Mouse (Mus musculus) testis, postnatal 10 days (tissue): Measurements from ENCODE around the gene Usp6nl.
A peak's percentile ranks its signal among the peaks of the same experiment; 100 is the strongest.

Experiments used
- DNase-seq: peaks from one replicate; pipeline ENCODE4 v3.0.0; 2021; ENCODE audit warnings: low spot score

Usp6nl gene

DNA sequence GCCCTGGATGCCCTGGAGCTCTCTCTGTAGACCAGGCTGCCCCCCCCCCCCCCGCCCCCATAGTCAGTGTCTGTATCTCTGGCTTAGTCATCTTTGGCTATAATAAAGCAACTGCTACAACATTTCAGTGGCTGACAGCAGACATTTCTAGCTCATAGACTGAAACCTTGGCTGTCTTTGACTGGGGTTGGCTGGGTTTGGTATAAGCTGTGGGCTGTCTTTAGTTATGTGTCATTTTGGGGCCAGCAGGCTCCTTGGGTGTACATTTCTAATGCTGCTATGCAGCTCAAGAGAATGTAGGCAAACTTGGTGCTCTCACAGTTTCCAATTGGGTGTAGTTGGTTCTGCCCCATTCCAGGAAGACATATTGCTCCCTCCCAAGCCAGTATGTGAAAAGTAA, 11.1 kb downstream of the Usp6nl start:
- DNase-seq = no peak

GRCm38 (mm10) chr2:6334011-6334410, 11.5 kb downstream of the Usp6nl start:
- DNase-seq = no peak

DNA sequence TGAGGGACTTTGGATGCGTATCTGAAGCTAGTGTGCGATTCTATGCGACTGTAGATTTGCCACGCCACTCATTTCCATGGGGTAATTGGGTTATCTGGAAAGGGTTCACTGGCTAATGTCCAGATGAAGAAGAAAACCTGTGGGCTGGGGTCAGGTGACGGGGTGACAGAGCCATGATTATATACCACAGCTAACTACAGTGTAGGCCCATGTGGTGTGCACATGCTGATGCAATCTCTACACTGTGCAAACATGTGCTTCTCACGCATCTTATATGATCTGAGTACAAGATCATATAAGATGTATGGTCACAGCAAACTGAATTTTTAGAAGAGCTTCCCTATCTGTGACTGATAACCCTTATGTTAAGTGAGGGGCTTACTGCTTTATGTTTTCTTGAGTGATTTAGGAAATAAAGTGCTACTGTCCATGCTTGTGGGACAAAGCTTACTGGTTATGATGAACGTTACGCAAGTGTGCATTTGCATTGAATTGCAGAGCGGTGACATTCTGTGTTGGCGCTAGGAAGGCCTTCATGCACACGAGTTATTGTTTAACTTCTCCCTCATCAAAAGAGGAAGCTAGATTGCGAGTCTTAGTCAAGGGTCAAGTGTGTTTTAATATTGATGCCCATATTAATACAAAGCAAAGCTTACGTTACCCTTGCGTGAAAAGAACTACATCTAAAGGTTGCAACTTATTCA, 12.7 kb downstream of the Usp6nl start:
- no peak for DNase-seq

DNA sequence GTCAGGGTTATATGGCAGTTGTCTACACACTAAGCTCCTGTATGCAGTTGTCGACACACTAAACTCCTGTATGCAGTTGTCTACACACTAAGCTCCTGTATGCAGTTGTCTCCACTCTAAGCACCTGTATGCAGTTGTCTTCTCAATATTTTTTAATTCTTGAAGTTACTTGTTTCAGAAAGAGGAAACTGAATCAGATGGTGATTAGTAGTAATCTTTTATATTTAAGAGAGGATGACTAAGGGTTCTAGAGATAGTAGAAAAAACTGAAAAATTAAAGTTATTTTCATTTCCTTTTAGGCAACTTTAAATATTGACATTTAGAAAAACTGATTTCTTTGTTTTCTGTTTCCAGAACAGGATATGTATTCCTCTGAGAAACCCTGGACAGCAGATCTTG, 13.5 kb downstream of the Usp6nl start:
- no peak for DNase-seq

- DNase-seq = no peak
Observed at GRCm38 (mm10) chr2:6336649-6337048, 14.2 kb downstream of the Usp6nl start.

DNA sequence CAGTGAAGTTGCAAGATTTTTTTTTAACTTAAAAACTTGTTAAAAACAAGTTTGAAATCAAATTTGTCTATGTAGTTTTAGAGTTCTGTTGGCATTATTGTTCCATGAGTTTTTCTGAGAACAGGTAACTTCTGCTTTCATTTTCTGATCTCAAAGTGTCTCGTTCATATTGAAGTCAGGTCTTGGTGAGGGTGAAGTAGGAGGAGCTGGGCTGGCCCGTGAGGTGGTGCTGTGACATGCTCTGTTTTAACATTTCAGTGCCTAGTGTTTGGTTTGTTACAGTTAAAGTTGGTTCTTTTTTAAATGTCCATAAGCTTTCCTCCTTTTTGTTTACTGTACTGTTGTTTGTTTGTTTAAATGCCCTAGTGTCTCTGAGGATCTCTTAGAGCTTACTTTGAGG, 15.0 kb downstream of the Usp6nl start:
- DNase-seq = no peak

DNA sequence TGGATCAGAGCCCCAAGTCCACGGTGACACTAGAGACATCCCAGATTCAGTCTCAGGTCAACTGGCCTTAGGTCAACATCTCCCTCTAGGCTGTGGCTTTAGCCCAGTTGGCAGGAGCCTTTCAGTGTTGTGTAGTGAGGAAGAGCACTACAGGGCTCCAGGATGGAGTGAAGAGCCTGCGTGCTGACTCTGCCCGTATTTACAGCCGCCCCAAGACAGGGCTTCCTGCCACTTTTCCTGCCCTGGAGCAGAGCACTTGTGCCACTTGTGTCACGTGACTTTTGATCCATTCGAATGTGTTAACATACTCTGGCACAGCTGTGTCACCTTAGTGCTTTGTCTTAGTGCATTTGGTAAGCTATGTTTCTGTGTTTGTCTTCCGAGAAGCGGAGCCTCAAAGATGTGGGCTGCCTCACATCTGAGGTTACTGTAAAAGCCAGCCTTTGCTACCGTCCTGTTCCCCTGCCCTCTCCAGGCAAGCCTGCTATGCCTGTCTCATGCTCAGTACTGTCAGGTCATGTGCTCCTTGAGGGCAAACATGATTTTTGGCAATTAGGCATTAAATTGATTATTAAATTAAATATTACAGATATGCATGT, 15.7 kb downstream of the Usp6nl start:
- no peak for DNase-seq

DNA sequence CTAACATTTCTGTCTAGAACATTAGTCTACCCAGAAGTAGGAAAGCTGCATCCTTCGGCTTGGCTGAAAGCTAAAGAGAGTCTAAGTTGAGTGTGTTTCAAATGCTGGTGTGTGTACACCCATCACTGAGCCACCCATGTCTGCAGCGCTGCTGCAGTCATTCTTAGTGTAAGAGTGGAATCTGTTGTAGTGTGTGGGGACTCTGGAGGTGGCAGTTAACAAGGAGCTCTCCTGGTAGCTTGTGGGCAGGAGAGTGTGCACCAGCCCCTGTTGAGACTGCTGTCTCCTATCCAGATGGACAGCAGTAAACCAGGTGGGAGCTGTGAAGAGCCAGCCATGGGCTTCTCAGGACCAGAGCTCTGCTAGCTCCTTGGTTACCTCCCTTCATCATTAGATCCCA, 18.0 kb downstream of the Usp6nl start:
- no peak for DNase-seq

GRCm38 (mm10) chr2:6341496-6341895, 19.0 kb downstream of the Usp6nl start:
- DNase-seq = no peak

GRCm38 (mm10) chr2:6349256-6350092, 27.0 kb downstream of the Usp6nl start:
- DNase-seq = peak; percentile 64

- DNase-seq = no peak
Observed at GRCm38 (mm10) chr2:6350164-6350563, 27.7 kb downstream of the Usp6nl start.

GRCm38 (mm10) chr2:6350931-6351695, 28.6 kb downstream of the Usp6nl start:
- no peak for DNase-seq

DNA sequence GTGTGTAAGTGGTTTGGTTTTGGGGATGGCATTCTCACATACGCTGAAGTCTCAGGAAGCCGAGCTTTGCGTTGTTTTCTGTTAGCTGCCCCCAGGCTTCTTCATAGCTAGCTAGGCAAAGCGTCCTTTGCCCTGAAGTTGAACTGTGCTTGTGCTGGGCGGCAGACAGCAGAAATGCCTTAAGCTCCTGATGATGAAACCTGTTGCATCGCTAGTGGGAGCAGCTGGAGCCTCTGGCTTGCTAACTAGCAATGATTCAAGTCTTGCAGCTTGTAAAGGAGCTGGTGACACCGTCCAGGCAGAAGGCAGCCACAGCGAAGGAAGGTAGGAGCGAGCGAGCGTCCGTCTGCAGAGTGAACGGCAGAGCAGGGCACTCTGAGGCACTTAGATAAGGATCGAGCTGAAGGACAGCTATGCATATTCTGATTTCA, 30.1 kb downstream of the Usp6nl start:
- DNase-seq = no peak

DNA sequence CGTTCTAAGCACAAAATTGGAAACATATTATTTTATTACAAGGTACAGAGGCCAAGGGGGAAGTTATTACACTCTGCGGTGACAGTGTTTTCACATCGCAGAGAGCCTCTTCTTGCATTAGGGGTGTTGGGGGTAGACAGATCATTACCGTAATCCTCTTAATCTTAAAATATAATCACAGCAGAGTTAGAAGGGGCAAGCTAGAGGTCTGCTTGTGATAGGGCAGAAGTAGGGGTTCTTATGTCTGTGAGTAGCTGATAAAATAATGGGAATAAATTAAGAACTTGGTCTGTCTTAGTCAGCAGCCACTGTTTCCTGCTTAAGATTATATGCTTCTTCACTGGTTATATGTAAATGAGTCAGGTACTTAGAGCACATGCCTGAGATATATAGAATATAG, 30.6 kb downstream of the Usp6nl start:
- no peak for DNase-seq

DNA sequence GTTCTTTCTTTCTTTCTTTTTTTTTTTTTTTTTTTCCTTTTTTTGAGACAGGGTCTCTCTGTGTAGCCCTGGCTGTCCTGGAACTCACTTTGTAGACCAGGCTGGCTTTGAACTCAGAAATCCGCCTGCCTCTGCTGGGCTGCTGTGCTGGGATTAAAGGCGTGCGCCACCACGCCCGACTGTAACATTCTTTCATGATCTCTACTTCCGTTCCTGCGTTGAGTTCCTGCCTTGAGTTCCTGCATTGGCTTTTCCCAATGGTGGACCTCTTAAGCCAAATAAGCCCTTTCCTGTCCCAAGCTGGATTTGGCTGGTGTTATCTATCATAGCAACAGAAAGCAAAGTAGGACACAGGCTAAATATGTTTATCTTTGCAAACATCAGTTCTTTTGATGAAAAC, 34.8 kb downstream of the Usp6nl start:
- DNase-seq = no peak

GRCm38 (mm10) chr2:6359645-6360044, 37.2 kb downstream of the Usp6nl start:
- DNase-seq = no peak

- no peak for DNase-seq
Observed at GRCm38 (mm10) chr2:6363126-6363525, 40.7 kb downstream of the Usp6nl start.

- no peak for DNase-seq
Observed at GRCm38 (mm10) chr2:6363922-6364321, 41.5 kb downstream of the Usp6nl start.

- DNase-seq = no peak
Observed at GRCm38 (mm10) chr2:6366521-6366928, 44.1 kb downstream of the Usp6nl start.

- DNase-seq = no peak
Observed at GRCm38 (mm10) chr2:6366973-6367372, 44.5 kb downstream of the Usp6nl start.

DNA sequence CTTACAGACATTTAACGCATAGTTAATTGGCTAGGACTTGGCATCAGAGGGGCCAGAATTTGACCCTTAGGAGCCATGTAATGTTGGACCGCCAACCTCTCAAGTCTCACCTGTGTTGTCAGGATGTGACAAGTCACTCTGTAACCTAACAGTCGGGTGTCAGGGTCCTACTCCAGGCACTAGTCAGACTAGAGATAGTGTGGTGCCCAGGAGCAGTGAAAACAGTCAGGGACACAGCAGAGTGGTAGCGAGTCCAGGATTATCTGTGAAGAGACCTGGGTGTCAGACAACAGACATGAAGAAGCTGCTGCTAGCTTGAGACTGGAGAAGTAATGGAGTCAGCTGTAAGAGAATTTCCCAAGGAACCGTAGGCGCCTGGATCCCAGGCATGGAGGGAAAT, 45.0 kb downstream of the Usp6nl start:
- no peak for DNase-seq

GRCm38 (mm10) chr2:6374216-6374615, 51.7 kb downstream of the Usp6nl start:
- DNase-seq = no peak
